Mouse (Mus musculus): Measurements from ENCODE around the gene Dbp.

The Dbp gene

GRCm38 (mm10) chr7:45719180-45719579 is 14.3 kb downstream of the Dbp start:
- in situ Hi-C loops (cut with MboI; ENCODE audit: unreplicated experiment in 2 of 2), result loop anchor here (10.0 to 25.0 kb wide), 4 partner anchors 594 to 1182 kb away; partner anchors contain the start of genes Pold1 (in 2 of the 2), Spib (in 2 of the 2), Gtf2h1 (in 1 of the 2) and Hps5 (in 1 of the 2)

- in situ Hi-C loops (cut with MboI; ENCODE audit: unreplicated experiment in 2 of 2), result loop anchor here (10.0 to 25.0 kb wide), 4 partner anchors 595 to 1183 kb away; partner anchors contain the start of genes Pold1 (in 2 of the 2), Spib (in 2 of the 2), Gtf2h1 (in 1 of the 2) and Hps5 (in 1 of the 2)
These were observed 15.0 kb downstream of the Dbp start for GRCm38 (mm10) chr7:45719738-45720412.

DNA sequence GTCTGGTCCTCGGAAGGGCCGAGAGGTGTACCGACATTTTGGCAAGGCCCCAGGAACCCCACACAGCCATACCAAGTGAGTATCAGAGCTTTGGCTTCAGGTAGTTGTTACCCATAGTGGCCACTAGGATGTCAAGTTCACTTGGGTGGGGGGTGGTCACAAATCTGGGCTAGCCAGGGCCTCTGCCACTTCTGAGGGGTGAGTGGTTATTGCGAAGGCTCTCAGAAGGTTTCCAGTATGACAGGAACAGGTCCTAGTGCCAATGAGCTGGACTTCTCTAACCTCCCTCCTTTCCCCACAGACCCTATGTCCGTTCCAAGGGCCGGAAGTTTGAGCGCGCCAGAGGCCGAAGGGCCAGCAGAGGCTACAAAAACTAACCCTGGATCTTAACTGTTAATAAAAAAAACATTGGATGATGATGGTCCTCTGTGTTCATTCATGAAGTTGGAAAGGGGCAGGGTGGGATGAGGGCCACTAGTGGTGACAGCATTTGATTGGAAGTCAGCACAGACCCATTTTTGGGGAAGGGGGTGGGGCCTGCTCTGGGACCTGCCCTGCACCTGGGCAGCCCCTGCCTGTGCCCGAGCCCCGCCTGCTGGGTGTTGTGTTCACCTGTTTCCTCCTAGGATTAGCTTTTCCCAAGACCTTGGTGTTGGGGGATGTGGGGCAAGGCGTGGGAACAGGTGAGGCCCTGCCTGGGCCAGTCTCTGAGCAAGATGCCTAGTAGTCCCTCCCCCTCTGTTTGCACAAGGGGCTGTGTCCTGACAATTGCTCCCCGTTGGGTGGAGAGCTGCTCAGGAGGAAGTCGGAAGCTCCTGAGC is 15.7 kb downstream of the Dbp start, which contains the start of gene Fam83e:
Gene Fam83e, plus strand, starts transcription at position 800 of the 821 bp plus-strand sequence.
- in situ Hi-C loops (cut with MboI; ENCODE audit: unreplicated experiment in 2 of 2), result loop anchor here (25.0 kb wide), 2 partner anchors 708 to 1183 kb away; partner anchors contain the start of genes Pold1 (in 2 of the 2), Spib (in 2 of the 2), Rras (in 1 of the 2) and Scaf1 (in 1 of the 2)

DNA sequence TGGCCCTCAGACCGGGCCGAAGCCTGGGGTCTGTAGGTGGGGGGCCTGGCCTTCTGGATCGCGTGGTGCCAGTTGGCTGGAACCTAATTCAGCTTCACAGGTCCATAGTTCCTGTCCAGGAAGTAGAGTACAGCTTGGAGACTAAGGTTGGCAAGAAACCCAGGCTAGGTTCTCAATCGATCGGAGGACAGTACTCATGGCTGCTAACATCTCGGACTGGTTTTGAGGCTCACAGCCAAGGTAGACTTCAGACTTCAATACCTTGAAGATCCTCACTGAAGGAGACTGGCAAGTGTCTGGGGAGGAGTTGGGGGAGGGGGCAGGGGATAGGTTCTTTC is 16.3 kb downstream of the Dbp start:
- in situ Hi-C loops (cut with MboI; ENCODE audit: unreplicated experiment in 2 of 2), result loop anchor here (25.0 kb wide), 2 partner anchors 709 to 1184 kb away; partner anchors contain the start of genes Pold1 (in 2 of the 2), Spib (in 2 of the 2), Rras (in 1 of the 2) and Scaf1 (in 1 of the 2)

DNA sequence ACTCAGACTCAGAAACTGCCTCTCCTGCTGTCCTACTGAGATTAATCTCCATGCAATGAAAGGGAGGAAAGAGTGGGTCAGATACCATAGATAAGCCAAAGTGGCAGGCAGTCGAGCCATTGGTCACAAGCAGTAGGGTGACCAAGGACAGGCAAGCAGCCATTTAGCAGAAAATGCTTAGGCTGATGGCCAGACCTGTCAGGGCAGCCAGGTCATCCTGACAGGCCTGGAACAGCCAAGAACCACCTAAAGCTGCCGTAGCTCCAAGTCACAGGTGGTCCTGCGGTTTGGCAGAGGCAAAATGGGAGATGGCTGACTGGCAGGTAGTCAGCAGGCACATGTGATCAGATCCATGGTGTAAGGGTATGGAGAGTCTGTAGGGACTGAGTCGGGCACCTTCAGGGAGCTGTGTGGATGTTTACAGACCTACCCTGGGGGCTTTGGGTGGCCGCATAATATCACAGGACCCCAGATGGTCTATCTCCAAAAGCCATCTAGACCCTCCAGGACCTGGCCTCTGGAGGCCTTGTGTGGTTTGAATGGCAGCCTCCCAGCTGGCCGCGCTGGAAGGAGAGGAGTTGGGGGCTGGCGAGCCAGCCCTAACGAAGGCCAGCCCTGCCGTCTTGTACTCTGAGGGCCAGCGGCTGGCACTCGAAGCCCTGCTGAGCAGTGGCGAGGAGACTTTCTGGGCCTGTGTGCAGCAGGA is 16.9 kb downstream of the Dbp start:
- in situ Hi-C loops (cut with MboI; ENCODE audit: unreplicated experiment in 2 of 2), result loop anchor here (25.0 kb wide), 2 partner anchors 709 to 1184 kb away; partner anchors contain the start of genes Pold1 (in 2 of the 2), Spib (in 2 of the 2), Rras (in 1 of the 2) and Scaf1 (in 1 of the 2)

- in situ Hi-C loops (cut with MboI; ENCODE audit: unreplicated experiment in 2 of 2), result loop anchor here (25.0 kb wide), 2 partner anchors 710 to 1185 kb away; partner anchors contain the start of genes Pold1 (in 2 of the 2), Spib (in 2 of the 2), Rras (in 1 of the 2) and Scaf1 (in 1 of the 2)
These were observed 17.4 kb downstream of the Dbp start for GRCm38 (mm10) chr7:45722348-45722713.

- in situ Hi-C loops (cut with MboI; ENCODE audit: unreplicated experiment in 2 of 2), result loop anchor here (25.0 kb wide), 2 partner anchors 711 to 1186 kb away; partner anchors contain the start of genes Pold1 (in 2 of the 2), Spib (in 2 of the 2), Rras (in 1 of the 2) and Scaf1 (in 1 of the 2)
These were observed 18.4 kb downstream of the Dbp start for GRCm38 (mm10) chr7:45723301-45723700.

DNA sequence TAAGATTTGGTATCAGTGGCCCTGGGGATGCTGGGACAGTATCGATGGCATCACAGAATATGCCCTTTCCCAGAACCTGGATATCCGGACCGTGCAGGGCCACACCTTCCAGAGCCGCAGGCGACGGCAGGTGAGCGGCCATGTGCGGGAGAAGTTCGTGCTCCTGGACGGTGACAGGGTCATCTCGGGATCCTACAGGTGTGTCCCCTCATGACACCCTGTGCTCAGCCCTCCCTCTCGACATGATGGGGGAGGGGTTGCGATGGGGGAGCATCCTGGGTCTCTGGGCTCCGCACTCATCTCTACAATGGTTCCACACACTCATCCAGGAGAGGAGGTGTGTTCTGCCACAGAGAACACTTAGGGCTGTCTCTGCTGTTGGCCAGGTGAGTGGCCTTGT is 18.9 kb downstream of the Dbp start:
- in situ Hi-C loops (cut with MboI; ENCODE audit: unreplicated experiment in 2 of 2), result loop anchor here (25.0 kb wide), 2 partner anchors 711 to 1186 kb away; partner anchors contain the start of genes Pold1 (in 2 of the 2), Spib (in 2 of the 2), Rras (in 1 of the 2) and Scaf1 (in 1 of the 2)

DNA sequence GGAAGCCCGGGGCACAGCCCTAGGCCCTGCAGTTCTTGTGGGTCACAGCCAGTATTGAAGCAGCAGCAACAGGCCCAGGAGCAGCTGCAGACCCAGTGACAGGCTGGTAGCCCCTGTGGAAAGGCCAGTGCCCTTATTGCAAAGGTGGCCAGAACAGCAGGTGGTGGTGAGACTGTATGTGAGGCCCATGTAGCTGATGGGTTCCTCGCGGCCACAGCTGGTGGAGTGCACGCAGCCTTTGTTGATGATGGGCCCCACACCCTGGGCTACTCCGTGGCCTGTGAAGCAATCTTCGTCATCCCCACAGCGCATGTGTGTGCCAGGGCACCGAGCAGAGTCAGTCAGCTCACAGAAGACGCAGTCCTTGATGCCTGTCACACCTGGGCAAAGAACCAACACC is 20.3 kb downstream of the Dbp start:
- in situ Hi-C loops (cut with MboI; ENCODE audit: unreplicated experiment in 2 of 2), result loop anchor here in 1 of 2 experiments (25.0 kb wide), 1 partner anchor 487 kb away; no protein-coding TSS in a partner anchor

GRCm38 (mm10) chr7:45725713-45726112 is 20.8 kb downstream of the Dbp start, which contains the start of gene Spaca4:
Gene Spaca4 (minus strand): TSS chr7:45725813.
- in situ Hi-C loops (cut with MboI; ENCODE audit: unreplicated experiment in 2 of 2), result loop anchor here in 1 of 2 experiments (25.0 kb wide), 1 partner anchor 487 kb away; no protein-coding TSS in a partner anchor

DNA sequence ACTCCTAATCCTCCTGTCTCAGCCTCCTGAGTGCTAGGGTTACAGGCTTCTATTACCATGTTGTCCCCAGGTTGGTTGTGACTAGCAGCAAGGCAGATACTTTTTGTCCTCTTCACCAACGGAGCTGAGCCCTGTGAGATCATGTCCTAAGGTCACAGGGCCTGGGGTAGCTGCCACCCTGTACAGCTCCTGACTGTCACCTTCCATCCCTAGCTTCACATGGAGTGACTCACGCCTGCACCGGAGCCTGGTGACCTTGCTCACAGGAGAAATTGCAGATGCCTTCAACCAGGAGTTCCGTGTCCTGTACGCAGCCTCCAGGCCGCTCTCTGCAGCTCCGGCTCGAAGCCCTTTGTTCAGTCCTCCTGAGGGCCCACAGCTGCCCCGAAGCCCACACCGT is 21.5 kb downstream of the Dbp start:
- in situ Hi-C loops (cut with MboI; ENCODE audit: unreplicated experiment in 2 of 2), result loop anchor here in 1 of 2 experiments (25.0 kb wide), 1 partner anchor 486 kb away; no protein-coding TSS in a partner anchor

GRCm38 (mm10) chr7:45727625-45728024 is 22.7 kb downstream of the Dbp start:
- in situ Hi-C loops (cut with MboI; ENCODE audit: unreplicated experiment in 2 of 2), result loop anchor here in 1 of 2 experiments (25.0 kb wide), 1 partner anchor 485 kb away; no protein-coding TSS in a partner anchor

- in situ Hi-C loops (cut with MboI; ENCODE audit: unreplicated experiment in 2 of 2), result loop anchor here (5.0 to 25.0 kb wide), 2 partner anchors 191 to 481 kb away; partner anchors contain the start of genes Ccdc114 (in 1 of the 2) and Emp3 (in 1 of the 2)
These were observed 26.0 kb downstream of the Dbp start for GRCm38 (mm10) chr7:45730727-45731431.

- in situ Hi-C loops (cut with MboI; ENCODE audit: unreplicated experiment in 2 of 2), result loop anchor here (5.0 to 25.0 kb wide), 2 partner anchors 189 to 479 kb away; partner anchors contain the start of genes Ccdc114 (in 1 of the 2) and Emp3 (in 1 of the 2)
These were observed 28.6 kb downstream of the Dbp start for GRCm38 (mm10) chr7:45733477-45733876.

GRCm38 (mm10) chr7:45739162-45739763 is 34.4 kb downstream of the Dbp start:
- in situ Hi-C loops (cut with MboI; ENCODE audit: unreplicated experiment in 2 of 2), result loop anchor here (5.0 to 25.0 kb wide), 4 partner anchors 63 to 473 kb away; no protein-coding TSS in a partner anchor

DNA sequence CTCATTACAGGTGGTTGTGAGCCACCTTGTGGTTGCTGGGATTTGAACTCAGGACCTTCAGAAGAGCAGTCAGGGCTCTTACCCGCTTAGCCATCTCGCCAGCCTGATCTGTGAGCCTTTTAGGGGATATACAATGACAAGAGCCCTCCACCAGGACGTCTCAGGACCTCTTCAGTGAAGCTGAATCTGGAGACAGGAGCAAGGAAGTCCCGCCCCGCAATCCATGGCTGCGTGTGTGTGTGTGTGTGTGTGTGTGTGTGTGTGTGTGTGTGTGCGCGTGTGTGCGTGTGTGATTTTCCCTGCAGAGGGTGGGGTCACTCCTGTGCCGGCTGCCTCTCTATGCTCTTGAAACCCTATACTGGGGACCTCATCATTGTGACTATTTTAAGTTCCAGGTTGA is 34.9 kb downstream of the Dbp start:
- in situ Hi-C loops (cut with MboI; ENCODE audit: unreplicated experiment in 2 of 2), result loop anchor here (5.0 to 25.0 kb wide), 4 partner anchors 62 to 472 kb away; no protein-coding TSS in a partner anchor

DNA sequence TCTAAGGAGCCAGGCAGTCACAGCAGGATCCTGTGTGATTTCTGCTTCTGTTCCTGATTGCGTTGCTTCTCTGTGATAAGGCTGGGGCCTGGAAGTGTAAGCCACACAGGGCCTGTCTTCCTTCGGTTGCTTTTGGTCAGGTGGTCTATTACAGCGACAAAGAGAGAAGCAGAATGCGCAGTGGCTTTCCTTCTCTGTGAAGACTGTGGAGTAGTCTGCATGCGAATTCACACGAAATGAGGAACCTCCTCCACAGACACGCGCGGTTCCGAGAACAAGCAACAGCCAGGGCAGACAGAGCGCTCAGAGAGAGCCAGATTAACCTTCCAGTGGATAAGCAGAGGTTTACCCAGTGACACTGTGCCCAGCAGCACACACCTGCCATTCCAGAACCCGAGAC is 36.4 kb downstream of the Dbp start:
- in situ Hi-C loops (cut with MboI; ENCODE audit: unreplicated experiment in 2 of 2), result loop anchor here in 1 of 2 experiments (25.0 kb wide), 1 partner anchor 471 kb away; no protein-coding TSS in a partner anchor

GRCm38 (mm10) chr7:45741777-45742176 is 36.9 kb downstream of the Dbp start:
- in situ Hi-C loops (cut with MboI; ENCODE audit: unreplicated experiment in 2 of 2), result loop anchor here in 1 of 2 experiments (25.0 kb wide), 1 partner anchor 471 kb away; no protein-coding TSS in a partner anchor
